Mouse (Mus musculus): ENCODE measurements around the gene Stac3.

- TF ChIP-seq CTCF (conservative IDR thresholded peaks at IDR 0.05; ENCODE audit: insufficient read depth, insufficient read length, low read depth, low read length) = no peak
- no peak for TF ChIP-seq POLR2A (IDR thresholded peaks at IDR 0.05; ENCODE audit: low read depth, low read length)
Observed at GRCm38 (mm10) chr10:127521611-127522080, 20.2 kb downstream of the Stac3 start.
